Mouse (Mus musculus) limb, embryonic 11.5 days (tissue): ENCODE measurements around the gene Dnttip2. TPM values are rescaled to one million over a fixed set of nuclear protein-coding genes. Genes with fewer than 3 reads are reported as not detected.

ENCODE experiments used
- ATAC-seq: fragments of 200-750 bp; cut with Nextera tagmentation; 2 replicates; pipeline ENCODE4 v1.8.0; 2017; ENCODE audit warnings: low read depth; ENCODE audit not compliant: insufficient number of reproducible peaks, low FRiP score, low TSS enrichment
- DNase-seq: peaks from one replicate; pipeline ENCODE4 v3.0.0-alpha.2; 2015; ENCODE audit warnings: low spot score
- H3K27ac ChIP-seq: fragments of 300-500 bp; sonication (generic); replicated peaks from 2 replicates; pipeline ENCODE4 v1.5.1; 2014; ENCODE audit warnings: low read depth, mild to moderate bottlenecking, low read length
- H3K27me3 ChIP-seq: fragments of 300-500 bp; sonication (generic); 2 replicates; pipeline ENCODE4 v1.6.1; 2014; ENCODE audit warnings: mild to moderate bottlenecking, low read length, mixed read lengths; ENCODE audit not compliant: control insufficient read depth, insufficient read depth
- H3K36me3 ChIP-seq: fragments of 300-500 bp; sonication (generic); 2 replicates; pipeline ENCODE4 v1.6.1; 2014; ENCODE audit warnings: mild to moderate bottlenecking, low read length, moderate library complexity, mixed read lengths; ENCODE audit not compliant: control insufficient read depth, insufficient read depth
- H3K4me1 ChIP-seq: fragments of 300-500 bp; sonication (generic); 2 replicates; pipeline ENCODE4 v1.6.1; 2014; ENCODE audit warnings: low read length, mixed read lengths; ENCODE audit not compliant: control insufficient read depth, insufficient read depth
- H3K4me2 ChIP-seq: fragments of 300-500 bp; sonication (generic); 2 replicates; pipeline ENCODE4 v1.6.1; 2014; ENCODE audit warnings: low read depth, mild to moderate bottlenecking, moderate library complexity; ENCODE audit not compliant: severe bottlenecking
- H3K4me3 ChIP-seq: fragments of 300-500 bp; sonication (generic); 2 replicates; pipeline ENCODE4 v1.5.1; 2014; ENCODE audit warnings: low read depth, low read length
- H3K9ac ChIP-seq: fragments of 300-500 bp; sonication (generic); 2 replicates; pipeline ENCODE4 v1.6.1; 2014; ENCODE audit warnings: mild to moderate bottlenecking, low read length
- H3K9me3 ChIP-seq: fragments of 300-500 bp; sonication (generic); 2 replicates; pipeline ENCODE4 v1.6.1; 2016; ENCODE audit warnings: low read length; ENCODE audit not compliant: control insufficient read depth
- WGBS: fragments of 180-500 bp; shearing (Covaris S2); extraction: QIAGEN DNeasy Blood & Tissue Kit; methylation state at CpG from one replicate; pipeline ENCODE4 v1.1.7; 2014; 5-methylcytosine and 5-hydroxymethylcytosine counted together
- microRNA counts: library from miRNA; unstranded; fragments of <30 nt; microRNA quantifications from one replicate; lab custom pipeline; 2016
- microRNA-seq: library from miRNA; unstranded; fragments of <30 nt; microRNA quantifications from one replicate; pipeline ENCODE4, GENCODE M21; 2016
- polyA plus RNA-seq: library from polyadenylated mRNA; unstranded; fragments of >200 nt; fragmentation: Nextera tagmentation; extraction: Ambion mirVana; gene quantifications from 2 replicates; pipeline ENCODE4 v1.2.1, GENCODE M21; 2014

Dnttip2 gene
- polyA plus RNA-seq, 1 experiment from 2014 or later, result 102 TPM

GRCm38 (mm10) chr3:122330484-122330883 is 56.3 kb downstream of the Dnttip2 start:
- WGBS, result 75% methylated on average over 12 of the region's 12 CpGs
- peaks cover 12% of the 10 kb centered on the region for H3K4me1 ChIP-seq
- no peak for ATAC-seq
- H3K36me3 ChIP-seq, result no peaks in the 10 kb centered on the region
- no peak overlapping the region for H3K4me2 ChIP-seq
- no peak overlapping the region for H3K9ac ChIP-seq
- no peaks in the 10 kb centered on the region for H3K9me3 ChIP-seq
- H3K27me3 ChIP-seq, result no peaks in the 10 kb centered on the region
- no peak for DNase-seq
- H3K27ac ChIP-seq, result no peak overlapping the region
- H3K4me3 ChIP-seq, result no peak overlapping the region

GRCm38 (mm10) chr3:122333493-122333892 is 59.3 kb downstream of the Dnttip2 start:
- DNase-seq (no peak), ATAC-seq (no peak)
- Histone ChIP-seq H3K4me2 (no peak overlapping the region), H3K36me3 (no peaks in the 10 kb centered on the region), H3K4me1 (peaks cover 12% of the 10 kb centered on the region), H3K9me3 (no peaks in the 10 kb centered on the region), H3K4me3 (no peak overlapping the region), H3K9ac (no peak overlapping the region), H3K27me3 (no peaks in the 10 kb centered on the region), H3K27ac (no peak overlapping the region)
- 55% methylated on average over 4 of the region's 4 CpGs for WGBS

GRCm38 (mm10) chr3:122333902-122334301 is 59.7 kb downstream of the Dnttip2 start:
- Histone ChIP-seq H3K27me3 (no peaks in the 10 kb centered on the region), H3K9ac (no peak overlapping the region), H3K9me3 (no peaks in the 10 kb centered on the region), H3K4me1 (peaks cover 12% of the 10 kb centered on the region), H3K36me3 (no peaks in the 10 kb centered on the region), H3K4me2 (no peak overlapping the region), H3K27ac (0 out of 2 replicates have a peak overlapping the region, but pooled peaks have one; percentile 37), H3K4me3 (no peak overlapping the region)
- 41% methylated on average over 7 of the region's 7 CpGs for WGBS
- ATAC-seq, result no peak
- peak; percentile 29 for DNase-seq

GRCm38 (mm10) chr3:122334375-122334774 is 60.2 kb downstream of the Dnttip2 start:
- H3K36me3 ChIP-seq, result no peaks in the 10 kb centered on the region
- H3K9ac ChIP-seq, result no peak overlapping the region
- 47% methylated on average over 7 of the region's 7 CpGs for WGBS
- no peak for ATAC-seq
- no peak overlapping the region for H3K4me3 ChIP-seq
- 0 out of 2 replicates have a peak overlapping the region, but pooled peaks have one; percentile 37 for H3K27ac ChIP-seq
- H3K4me1 ChIP-seq, result peaks cover 12% of the 10 kb centered on the region
- H3K4me2 ChIP-seq, result no peak overlapping the region
- DNase-seq, result peak; percentile 29
- no peaks in the 10 kb centered on the region for H3K9me3 ChIP-seq
- H3K27me3 ChIP-seq, result no peaks in the 10 kb centered on the region

MicroRNAs encoded within 50 kb of the gene (microRNA counts, 519-probe panel; counts per million panel counts)
- 1,535 counts per million, percentile 9 among the panel's probes with 10 or more counts for microRNA mmu-miR-760 (lab: Ali Mortazavi, UCI)

Small RNA genes within 50 kb of the gene (microRNA-seq; reads per million reads assigned to microRNA genes)
- not detected for gene Gm22903
- 271 reads per million, percentile 61 among the genes with 10 or more reads in this experiment for gene Mir760

Other genes starting within 250 kb of the Dnttip2 start
- gene Abca4, start 229.9 kb upstream of the Dnttip2 start, polyA plus RNA-seq, result 2.0 and 2.4 TPM in 2 replicates
- 45.0 and 45.1 TPM in 2 replicates for gene Gclm, start 28.8 kb upstream of the Dnttip2 start, polyA plus RNA-seq
- gene Bcar3, start 19.7 kb downstream of the Dnttip2 start, polyA plus RNA-seq, result 3.8 and 4.1 TPM in 2 replicates